Mouse (Mus musculus) spleen, postnatal 36 days (tissue): ENCODE results near the gene Atxn7.
"Not testable (repeated sequence)": the region's sequence is repeated elsewhere in the genome, so short reads cannot be mapped to it uniquely, and the experiment has no call there.

Experiments used
- DNase-seq, 2 experiments: peaks; one replicate each; pipeline ENCODE4 v3.0.0; 2022; ENCODE audit warnings: low spot score in 2 of 2, mixed read lengths in 1 of 2

Gene Atxn7

DNA sequence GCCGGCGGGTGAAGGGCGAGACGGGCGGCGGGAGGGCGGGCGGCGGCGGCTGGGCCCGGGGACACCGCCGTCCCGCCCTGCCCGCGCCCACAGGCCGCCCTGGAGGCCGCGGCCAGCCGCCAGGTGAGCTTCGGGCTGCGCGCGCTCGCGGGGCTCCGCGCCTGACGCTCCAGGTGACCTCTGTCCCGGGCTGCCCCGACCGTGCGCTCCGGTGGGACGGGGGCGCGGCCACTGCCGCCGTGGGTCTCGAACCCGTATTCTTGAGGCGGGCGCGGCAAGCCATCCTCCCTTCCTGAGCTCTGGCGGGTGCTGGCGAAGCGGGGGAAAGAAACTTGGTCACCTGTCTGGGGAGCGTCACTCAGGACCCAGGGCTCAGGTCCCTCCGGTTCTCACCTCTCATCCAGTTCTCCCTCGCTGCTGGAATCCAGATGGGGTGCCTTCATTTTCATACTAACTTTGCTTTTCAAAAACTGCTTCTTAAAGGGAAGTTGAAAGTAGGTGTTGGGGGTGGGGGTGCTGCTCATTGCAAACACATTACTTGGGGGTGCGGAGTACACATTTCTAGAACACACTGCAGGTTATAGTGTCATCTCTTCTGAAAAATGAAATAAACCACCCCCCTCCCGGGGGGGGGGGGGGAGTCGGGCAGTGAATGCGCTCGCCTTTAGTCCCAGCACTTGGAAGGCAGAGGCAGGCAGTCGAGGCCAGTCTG is at the start of gene Atxn7, which contains the start of gene Thoc7:
TSS of gene Atxn7 (plus strand) at position 40 of the 712 bp plus-strand sequence.
TSS of gene Thoc7 (minus strand) at position 452 of the 712 bp plus-strand sequence.
- DNase-seq = peak; percentile 42 to 51

DNA sequence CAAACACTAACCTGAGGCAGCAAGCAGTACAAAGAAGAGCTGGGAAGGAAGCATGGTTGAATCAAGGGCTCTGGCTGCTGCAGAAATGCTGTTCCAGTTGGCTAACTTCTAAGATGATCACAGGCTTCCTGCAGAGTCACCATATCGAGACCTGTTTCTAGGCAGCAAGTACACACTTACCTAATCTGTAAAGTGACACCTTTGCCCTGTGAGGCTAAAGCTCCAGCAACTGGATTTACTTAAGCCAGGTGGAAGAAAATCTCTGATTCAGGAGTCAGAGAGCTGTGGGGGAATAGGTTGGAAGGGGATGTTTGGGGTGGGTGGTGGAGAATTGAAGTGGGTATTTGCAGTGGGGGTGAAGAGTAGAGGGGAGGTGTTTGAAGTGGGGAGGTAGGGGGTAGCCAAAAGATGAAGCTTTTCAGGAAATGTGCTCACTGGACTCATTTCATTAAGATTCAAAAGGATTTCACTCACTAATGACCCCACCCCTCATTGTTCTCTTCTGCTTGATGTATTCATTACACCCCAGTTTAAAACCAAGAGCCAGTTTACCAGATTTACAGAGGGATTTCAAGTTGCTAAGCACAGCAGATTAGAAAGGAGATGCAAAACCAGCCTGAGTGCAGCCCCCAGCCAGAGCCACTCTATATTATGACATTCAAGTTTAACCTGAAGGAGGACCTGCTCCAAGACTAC is 46.7 kb upstream of the Atxn7 start, which contains the start of gene Gm281:
TSS of gene Gm281 (minus strand) at position 92 of the 696 bp plus-strand sequence.
- DNase-seq = no peak

DNA sequence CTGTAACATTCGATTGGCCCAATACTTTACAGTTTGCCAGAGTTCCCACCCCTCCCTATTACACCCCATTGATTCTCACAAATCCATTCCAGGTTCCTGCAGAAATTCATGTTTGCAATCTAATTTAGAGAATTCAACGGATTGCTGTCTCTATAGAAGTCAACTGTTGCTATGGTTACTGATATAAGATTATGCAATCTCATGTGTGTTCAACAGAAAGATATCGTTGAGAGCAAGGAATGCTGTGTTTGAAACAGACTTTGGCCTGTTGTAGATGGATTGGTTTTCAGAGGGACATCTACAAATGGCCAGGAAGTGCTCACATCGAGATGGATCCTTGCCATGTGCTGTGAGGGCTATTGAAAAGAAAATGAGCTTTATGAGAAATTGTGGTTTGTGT is 46.0 kb upstream of the Atxn7 start:
- DNase-seq = no peak

DNA sequence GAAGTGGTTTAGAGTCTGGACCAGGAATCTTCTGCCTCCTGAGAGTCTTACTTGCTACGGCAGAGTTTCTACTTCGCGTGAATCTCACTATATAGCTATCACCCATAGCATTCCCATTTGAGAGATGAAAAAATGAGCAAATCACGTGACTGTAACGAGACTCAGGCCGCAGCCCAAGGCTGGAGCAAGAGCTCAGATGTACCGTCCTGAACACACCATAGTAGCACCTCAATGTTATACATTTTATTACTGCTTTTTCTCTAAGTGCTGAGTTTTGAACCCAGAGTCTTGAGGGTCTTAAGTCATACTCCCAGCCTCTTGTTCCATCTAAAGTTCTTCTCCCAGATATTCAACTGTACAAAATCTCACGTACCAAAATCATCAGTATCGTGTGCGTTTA is 44.0 kb upstream of the Atxn7 start:
- DNase-seq = no peak

DNA sequence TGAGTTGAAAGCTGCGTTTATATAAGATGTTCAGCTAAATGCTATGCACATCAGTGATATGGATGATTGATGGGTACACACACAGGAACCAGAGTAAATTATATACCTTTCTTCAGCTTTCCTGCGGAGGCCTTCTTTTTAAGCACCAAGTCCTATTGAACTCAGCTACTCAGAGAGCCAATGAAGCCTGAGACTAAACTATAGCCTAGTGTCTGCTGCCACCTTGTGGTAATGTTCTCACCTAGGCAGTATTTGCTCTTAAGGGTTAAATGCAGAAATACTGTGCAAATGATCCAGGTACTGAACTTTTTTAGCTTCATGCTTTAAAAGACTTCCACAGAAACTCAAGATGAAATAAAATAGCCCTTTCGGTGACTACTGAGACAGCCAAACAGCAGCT is 43.6 kb upstream of the Atxn7 start:
- DNase-seq = peak in 1 of 2 experiments; percentile 11

DNA sequence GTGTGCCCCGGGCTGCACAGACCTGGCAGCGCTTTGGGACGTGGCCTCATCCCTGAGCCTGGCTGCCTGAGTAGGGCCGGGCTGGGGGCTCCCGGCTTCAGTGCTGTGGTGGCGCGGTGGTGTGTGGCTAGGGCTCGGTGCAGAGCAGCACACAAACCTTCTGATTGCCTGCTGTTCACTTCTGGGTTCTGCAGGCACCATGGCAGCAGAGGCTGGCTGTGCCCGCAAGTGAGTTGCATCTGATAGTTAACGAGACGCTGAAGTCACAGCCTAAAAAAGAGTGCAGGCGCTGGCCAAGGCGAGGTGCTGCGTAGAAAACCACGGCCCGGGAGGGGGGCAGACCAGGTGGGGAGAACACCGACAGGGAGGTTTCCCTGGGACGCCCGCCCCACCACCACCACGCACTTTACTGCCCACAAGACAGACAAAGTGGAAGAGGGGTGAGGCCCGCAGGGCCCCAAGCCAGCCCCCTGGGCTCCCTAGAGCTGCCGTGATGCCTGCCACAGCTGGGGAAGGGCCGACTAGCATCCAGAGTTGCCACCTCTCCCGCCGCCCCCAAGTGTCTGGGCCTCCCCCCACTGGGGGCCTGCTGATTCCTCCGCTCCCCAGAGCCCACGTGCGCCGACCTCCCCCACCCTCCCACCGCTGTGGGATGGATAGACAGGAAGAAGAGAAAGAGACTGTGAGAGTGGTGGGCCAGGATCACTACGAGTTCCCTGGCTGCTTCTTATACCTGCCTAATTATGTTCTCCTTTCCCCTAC is 27.8 kb upstream of the Atxn7 start:
- no peak for DNase-seq

DNA sequence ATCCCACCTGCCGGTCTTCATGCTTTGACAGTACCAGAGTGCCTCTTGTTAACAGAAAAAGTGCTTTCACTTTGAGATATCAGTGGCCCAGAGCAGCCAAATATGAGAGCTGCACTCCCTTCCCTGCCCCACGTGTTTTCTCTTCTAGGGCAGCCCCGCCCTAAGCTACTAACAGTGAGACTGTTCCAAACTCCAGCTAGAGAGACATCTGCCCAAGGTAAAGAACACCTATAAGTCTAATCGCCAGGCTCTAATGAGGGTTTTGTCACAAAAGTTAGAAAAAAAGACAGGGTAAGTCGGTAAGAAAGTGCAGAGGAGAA is 27.2 kb upstream of the Atxn7 start:
- DNase-seq = no peak

DNA sequence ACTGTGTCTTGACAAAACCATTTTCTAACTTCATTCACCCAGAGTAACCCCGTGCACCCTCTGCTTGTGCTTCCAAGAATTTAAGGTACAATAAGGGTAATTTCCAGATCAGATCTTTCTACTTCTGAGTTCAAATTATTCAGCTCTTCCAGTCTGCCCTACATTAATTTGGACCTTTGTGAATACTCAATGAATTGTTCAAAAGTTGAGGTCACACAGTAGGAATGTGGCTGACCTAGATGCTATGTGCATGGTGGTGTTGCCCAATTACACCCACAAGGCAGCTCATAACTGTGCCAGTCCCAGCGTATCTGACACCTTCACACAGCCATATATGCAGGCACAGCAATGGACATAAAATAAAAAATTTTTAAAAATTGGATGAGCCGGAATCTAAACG is 16.6 kb upstream of the Atxn7 start:
- no peak for DNase-seq

DNA sequence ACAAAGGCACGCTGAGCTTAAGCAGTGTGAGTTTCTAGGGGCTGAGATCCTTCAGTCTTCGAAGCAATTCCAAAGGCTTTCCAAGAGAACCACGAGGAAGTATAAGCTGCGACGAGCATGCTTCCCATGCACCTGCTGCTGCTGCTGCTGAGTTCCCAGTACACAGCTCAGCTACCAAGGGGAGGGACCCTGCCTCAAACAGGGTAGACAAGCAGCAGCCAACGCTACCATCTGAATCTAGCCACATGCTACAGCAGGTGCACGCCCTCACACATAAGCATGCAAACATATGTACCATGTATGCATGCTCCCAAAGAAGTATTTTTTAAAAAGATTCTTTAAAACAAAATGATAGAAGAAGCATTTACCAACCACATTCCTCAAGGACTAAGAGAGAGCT is 12.9 kb upstream of the Atxn7 start:
- no peak for DNase-seq

DNA sequence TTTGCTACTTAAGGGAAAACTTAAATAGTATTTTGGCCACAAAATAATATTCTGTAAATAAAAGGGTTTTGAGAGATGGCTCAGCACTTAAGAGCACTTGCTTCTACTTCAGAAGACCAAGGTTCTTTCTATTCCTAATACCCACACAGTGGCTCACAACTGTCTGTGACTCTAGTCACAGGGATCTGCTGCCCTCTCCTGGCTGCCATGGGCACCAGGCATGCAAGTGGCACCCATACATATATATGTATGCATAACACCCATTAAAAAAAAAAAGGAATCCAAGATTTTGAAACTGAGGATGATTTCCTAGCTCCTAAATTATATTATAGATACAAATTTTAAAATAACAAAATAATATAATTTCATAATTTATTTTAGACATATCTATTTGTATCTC is 10.8 kb upstream of the Atxn7 start:
- peak; percentile 34 to 40 for DNase-seq

DNA sequence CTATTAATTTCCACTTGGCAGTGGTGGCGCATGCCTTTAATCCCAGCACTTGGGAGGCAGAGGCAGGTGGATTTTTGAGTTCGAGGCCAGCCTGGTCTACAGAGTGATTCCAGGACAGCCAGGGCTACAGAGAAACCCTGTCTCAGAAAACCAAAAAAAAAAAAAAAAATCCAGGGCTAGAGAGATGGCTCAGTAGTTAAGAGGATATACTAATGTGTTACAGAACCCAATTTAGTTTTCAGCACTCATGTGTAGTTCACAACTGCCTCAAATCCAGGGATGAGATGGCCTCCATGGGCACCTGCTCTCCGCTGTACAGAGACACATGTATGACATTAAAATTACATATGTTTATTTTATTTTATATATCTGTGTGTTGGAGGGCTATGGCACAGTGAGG is 9.1 kb upstream of the Atxn7 start:
- DNase-seq = not testable (repeated sequence)

DNA sequence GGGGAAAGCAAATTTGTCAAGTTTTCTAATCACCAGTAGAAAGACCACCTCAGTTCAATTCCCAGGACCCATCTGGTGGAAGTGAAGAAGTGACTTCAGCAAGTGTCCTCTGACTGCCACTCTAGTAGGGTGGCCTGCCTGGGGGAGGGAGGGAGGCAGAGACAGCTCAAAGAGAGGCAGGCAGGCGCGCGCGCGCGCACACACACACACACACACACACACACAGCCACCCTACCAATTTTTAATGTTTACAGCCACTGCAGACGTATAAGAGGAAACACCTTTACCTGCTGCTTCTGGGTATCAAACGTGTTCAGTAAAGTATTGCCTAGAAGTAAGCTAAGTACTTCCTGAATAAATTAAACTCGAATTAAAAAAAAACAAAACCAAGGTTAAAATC is 1.2 kb upstream of the Atxn7 start:
- peak; percentile 32 to 48 for DNase-seq

DNA sequence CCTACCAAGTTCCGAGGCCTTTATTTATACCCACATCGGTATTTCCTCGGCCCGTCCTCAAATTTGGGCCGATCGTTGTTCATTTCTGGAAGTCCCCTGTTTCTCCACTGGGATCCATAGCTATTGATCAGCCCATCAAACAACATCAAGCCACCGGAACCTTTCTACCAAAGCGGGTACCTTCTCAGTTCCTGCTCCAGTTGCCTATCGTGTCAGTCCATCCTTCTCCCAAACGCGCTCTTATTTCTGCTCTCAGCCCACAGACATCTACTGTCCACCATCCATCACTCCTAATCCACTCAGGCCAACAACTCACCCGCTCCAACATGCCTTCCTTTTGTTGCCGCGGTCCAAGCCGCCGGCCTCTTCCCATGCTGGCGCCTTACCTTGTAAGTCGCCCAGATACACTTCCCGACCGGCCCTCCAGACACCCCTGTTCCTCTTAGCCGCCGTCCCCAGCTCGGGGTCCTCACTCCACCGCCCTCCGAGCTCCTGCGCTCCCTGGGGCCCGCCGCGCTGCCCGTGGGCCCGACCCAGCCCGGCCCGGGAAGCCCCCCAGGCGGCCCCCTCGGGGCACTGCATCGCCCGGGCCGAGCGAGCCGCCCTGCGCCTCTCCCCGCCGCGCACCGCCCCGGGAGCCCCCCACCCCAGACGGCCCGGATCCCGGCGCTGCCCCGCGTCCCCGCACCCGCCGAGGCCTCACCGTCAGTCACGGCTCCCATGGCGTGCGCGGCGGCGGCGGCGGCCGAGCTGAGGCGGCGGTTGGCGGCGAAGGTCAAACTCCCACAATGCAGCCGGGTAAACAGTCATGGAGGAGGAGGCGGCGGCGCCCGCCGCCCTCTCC is 536 bp upstream of the Atxn7 start:
- DNase-seq = peak; percentile 50 to 53

DNA sequence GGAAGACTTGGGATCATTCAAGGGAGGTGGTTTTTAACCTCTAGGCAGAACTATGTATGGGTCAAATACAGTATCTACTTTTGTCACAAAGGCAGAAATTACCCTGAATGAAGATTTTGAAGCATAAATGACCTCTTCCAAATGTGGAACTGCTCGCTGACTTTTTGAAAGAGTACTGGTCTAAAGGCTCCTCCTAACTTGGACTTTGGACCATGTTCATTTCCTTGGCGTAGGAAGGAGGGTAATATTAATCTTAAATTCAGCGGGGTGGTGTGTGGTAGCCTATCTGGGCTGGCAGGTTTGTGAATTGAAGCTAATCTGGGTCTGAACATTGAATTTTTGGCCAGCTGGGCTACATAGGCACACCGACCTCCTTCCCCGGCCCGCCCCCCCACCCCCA is 1.2 kb downstream of the Atxn7 start:
- DNase-seq = no peak

DNA sequence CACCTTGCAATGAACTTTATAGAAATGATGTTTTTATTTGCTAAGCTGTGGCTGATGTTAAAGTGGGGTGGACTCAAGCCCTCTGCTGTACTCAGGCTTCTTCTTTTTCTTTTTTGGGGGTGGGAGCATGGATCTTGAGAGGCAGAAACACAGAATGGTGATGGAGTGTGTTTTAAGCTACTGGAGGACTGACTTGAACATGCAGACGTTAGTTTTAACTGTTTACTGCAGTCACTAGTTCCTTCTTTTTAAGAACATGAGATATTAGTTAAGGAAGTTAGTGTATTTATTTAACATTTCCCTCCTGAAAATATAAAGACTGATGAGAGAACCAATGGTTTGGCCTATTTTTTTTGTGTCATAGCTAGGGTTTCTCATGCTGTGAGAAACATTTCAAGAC is 2.3 kb downstream of the Atxn7 start:
- no peak for DNase-seq

DNA sequence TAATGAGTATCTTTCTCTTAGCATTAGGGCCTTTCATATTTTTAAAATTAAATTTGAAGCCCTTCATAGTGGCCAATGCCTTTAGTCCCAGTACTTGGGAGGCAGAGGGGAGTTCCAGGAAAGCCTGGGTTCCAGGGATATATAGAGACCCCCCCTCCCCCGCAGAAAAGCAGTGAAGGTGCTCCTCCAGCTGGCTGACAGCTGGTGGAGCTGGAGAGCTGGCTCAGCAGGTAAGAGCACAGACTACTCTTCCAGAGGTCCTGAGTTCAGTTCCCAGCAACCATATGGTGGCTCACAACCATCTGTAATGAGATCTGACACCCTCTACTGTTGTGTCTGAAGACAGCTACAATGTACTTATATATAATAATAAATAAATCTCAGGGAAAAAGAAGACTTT is 6.4 kb downstream of the Atxn7 start:
- DNase-seq = no peak

DNA sequence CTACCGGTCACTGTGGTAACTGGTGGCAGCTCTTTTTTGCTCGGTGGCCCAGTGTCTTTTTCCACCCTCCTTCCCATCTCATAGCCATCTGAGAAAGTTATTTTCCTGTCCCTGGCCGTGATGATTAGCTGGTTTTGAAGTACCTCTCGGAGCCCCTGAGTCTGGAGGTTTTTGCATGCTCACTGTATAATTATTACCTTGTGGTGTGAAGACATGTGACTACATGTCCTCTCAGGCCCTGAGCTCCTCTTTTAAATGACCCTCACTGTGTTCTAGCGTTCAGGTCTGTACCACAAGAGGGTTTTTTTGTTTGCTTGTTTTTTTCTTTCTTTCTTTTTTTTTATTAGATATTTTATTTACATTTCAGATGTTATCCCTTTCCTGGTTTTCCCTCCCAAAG is 7.2 kb downstream of the Atxn7 start:
- DNase-seq = no peak

DNA sequence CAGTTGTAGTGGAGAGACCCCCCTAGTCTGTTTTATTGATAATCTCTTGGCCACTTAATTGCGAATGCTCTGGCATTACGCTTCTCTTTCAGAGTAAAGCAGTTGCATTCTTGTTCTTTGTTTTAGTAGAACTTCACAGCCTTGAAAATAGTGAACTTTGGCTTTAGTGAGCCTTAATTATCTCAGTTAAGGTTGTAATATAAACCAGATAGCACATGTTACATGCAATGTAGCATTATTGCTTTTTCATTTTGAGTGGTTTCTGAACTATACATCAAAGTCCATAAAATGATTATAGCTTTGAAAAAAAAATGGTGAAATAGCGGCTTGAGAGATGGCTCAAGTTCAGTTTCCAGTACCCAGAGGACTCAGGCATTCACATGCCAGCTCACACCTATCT is 9.3 kb downstream of the Atxn7 start:
- no peak for DNase-seq

DNA sequence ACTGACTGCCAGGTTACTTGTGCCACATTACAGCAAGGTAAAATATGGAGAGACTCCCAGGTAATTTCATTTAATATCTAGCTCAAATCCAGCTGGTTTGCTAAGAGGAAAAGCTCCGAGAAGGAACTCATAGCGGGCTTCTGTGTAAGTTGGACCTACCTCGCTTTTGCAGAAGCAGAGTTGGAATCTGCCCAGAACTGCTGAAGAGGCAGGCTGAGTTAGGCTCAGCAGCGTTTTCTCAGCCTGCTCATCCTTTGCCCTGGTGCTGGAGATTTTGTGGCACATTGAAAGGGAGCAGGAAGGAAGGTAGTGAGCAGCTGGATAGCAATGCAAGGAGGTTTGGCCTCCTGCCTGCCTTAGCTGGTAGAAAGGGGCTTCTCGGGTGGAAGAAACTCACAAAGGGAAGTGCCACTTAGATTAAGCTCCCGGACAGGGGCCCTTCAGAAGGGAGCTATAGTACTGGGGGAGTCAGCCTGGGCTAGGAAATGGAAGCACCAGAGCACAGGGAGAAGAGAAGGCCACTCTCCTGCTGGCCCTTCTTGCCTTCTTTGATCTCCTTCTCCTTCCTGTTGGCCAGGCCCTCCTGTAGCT is 10.5 kb downstream of the Atxn7 start:
- DNase-seq = no peak

DNA sequence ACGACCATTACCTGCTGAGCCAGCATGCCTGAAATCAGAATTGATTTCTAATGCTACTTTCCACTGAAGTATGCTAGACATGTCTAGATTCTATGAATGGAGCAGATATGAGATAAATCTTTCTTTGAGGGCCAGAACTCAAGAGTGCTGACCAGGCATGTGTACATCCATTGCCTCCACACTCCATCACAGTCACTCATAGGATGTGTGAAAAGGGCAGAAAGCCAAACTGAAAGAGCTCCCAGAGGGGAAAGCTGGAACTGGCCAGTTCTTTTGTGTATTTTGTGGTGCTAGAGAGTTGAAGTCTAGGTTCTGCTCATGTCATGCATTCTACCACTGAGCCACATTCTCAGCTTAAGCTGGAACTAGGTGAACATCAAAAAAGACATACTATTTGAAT is 16.3 kb downstream of the Atxn7 start:
- DNase-seq = no peak

DNA sequence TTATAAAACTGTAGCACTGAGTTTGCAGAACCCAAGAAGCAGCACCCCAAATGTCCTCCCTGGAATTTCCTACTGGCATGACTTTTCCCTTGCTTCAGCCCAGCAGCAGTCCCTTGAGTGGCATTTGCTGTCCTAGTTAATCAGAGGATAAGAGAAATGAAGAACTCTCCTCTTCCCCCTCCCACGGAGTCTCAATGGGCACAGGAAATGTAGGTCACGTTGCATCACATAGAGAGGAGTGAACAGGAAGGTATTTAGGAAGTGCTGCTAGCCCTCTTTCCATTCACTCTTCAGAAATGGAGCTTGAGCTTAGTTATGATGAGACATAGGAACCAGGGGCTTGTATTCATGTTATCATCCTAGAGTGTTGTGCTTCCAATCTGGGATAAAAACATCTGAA is 20.0 kb downstream of the Atxn7 start:
- DNase-seq = peak; percentile 12 to 30
